Mouse (Mus musculus) spleen, embryonic (tissue): ENCODE data around the gene Scamp4.

Experiments used
- CTCF ChIA-PET: fragments of 350-600 bp; sonication (Branson Sonifier 250); formaldehyde crosslinking; loops from one replicate; lab custom pipeline; 2022; lab: Charles Lee

The Scamp4 gene

DNA sequence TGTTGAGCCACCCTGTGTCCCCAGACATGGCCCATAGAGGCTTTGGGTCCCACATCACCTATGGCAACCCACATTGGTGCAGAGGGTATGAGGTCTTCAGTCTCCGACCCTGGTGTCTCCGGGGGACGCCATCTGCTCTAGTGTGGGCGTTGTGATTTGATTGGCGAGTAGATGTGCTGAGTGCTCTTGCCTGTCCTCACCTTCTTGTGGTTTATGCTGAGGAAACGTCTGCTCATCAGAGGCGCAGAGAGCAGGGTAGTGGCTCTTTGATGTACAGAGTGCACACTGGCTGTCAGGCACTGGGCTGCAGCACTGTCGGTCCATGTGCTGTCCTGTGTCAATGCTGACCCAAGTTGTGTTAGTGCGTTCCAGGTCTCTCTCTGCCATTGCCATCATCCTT lies 26.3 kb downstream of the Scamp4 start:
- CTCF ChIA-PET: interaction anchor here (0.6 to 1.1 kb wide), 2 partner anchors 33 to 63 kb away, joined by 3 to 7 read pairs; no protein-coding TSS in a partner anchor

DNA sequence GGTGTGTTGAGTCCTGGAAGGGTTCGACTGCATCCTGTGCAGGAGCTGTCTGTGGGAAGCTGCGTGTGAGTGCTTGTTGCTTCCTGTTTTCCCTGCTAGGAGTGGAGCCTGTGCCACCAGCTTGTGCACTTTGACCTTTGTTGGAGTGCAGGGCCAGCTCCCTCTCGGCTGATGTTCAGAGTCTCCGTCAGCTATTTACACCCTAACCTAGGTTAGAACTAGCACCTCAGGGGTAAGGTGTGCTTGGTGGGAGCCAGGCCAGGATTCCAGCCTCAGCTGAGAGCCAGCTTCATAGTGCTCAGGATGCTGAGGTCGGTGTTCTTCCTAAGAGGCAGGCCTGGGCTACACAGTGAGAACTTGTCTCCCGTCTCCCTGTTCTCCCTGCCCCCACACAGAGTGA lies 32.7 kb downstream of the Scamp4 start:
- CTCF ChIA-PET: no interaction called here

DNA sequence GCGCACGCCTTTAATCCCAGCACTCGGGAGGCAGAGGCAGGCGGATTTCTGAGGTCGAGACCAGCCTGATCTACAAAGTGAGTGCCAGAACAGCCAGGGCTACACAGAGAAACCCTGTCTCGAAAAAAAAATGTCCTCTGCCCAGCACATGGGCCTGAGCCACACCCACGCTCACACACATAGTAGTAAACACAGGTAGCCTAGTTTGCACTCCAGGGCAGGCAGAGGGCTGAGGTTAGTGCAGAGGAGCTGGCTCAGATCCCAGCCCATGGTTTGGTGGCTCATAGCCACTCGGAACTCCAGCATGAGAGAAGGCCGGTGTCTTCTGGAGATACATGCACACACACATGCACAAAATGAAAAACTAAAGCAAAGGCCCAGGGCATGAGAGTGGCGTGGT lies 44.3 kb downstream of the Scamp4 start:
- CTCF ChIA-PET: interaction anchor here (0.6 kb wide), 2 partner anchors 42 to 479 kb away, joined by 4 to 6 read pairs; no protein-coding TSS in a partner anchor

DNA sequence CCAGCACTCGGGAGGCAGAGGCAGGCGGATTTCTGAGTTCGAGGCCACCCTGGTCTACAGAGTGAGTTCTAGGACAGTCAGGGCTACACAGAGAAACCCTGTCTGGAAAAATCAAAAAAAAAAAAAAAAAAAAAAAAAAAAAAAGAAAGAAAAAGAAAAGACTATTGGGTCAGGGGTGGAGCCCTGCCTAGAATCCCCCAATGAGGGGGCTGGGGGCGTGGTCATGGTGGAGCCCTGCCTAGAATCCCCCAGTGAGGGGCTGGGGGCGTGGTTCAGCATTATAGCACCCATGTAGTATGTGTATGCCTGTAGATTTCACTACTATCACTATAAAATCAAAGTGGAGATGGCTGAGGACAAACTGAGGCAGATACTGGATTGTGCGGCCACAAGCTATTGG lies 47.2 kb downstream of the Scamp4 start:
- CTCF ChIA-PET: interaction anchor here (0.5 to 0.6 kb wide), 2 partner anchors 16 to 69 kb away, joined by 3 read pairs; no protein-coding TSS in a partner anchor

DNA sequence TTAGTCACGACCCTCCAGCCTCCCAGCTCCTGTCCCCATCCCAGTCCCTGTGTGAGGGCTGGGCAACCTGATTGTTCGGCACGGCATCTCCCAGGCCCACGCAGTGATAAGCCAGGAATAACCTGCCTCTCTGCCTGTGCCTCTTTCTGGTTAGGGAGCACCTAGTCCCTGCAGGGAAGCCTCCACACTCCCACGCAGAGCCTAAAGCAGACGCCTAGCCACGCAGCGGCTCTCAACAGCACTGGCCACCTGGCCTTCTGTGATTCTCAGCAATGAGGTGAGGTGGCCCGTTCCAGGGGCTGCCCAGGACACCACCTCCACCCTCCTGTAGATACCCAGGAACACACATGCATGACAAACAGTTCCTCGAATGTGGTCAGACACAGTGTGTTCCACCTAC lies 47.7 kb downstream of the Scamp4 start:
- CTCF ChIA-PET: interaction anchor here (0.5 to 0.6 kb wide), 2 partner anchors 16 to 70 kb away, joined by 3 read pairs; no protein-coding TSS in a partner anchor

DNA sequence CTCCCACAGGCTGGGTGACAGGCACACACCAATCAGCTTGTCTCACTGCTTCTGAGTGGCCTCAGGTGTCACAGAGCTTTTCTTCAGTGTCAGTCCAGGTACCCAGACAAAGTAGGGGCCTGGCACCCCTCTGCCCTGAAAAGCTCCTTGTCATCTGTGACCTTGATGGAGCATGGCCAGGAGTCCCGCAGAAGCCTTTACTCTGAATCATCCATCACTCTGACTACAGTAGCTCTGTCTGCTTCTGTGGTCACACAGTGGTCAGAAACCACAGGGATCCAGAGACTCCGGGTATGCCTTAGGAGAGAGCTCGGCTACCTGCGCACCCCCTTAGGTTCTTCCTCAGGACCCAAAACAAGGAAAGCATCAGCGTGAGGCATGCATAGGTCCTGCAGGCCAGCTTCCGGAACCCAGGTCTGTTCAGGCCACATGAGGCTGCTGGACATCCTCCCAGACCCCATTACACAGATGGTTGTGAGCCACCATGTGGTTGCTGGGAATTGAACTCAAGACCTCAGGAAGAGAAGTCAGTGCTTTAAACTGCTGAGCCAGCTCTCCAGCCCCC lies 50.6 kb downstream of the Scamp4 start:
- CTCF ChIA-PET: no interaction called here

DNA sequence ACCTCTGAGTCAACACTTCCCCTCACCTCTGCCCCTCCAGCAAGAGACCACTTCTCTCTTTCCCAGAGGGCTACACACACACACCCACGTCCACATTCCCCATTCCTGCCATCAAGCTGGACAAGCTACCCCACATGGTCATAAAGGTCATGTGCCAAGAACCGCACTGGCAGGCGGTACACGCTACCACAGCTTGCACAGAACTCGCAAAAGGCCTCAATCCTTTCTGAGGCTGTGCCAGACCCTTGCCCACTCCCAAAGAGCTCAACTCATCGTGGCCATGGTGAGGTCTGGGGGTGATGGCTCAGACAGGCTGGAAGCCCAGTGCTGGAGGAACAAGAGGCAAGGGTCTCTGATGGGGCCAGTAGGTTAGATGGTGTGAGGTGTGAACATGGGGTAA lies 52.2 kb downstream of the Scamp4 start:
- CTCF ChIA-PET: interaction anchor here (0.5 kb wide), 1 partner anchor 20 kb away, joined by 4 read pairs; no protein-coding TSS in a partner anchor

DNA sequence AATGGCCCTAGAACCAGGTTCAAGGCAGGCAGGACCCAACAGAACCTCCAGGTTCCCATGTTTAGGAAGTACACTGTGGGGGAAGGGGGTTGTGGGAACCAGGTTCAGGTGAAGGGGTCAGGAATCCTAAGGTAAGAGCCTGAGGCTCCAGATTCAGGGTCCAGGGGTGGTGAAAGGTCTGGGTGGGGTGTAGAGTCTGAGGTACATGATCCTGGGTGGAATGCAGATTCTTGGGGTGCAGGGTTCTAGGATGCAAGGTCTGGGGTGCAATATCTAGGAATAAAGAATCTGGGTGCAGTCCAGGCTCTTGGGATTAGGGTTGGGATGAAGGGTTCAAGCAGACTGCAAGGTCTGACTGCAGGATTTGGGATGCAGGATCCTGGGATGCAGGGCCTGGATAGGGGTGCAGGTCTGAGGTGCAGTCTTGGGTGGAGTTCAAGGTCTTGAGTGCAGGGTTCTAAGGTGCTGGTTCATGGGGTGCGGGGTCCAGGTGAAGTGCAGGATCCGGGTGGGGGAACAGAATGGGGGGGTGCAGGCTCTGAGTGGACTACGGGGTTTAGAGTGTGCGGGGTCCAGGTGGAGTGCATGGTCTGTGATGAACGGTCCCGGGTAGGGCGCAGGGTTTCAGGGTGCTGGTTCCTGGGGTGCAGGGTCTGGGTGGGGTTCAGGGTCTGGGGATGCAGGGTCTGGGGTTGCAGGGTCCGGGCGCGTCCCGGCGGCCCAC lies 52.9 kb downstream of the Scamp4 start:
- CTCF ChIA-PET: no interaction called here

DNA sequence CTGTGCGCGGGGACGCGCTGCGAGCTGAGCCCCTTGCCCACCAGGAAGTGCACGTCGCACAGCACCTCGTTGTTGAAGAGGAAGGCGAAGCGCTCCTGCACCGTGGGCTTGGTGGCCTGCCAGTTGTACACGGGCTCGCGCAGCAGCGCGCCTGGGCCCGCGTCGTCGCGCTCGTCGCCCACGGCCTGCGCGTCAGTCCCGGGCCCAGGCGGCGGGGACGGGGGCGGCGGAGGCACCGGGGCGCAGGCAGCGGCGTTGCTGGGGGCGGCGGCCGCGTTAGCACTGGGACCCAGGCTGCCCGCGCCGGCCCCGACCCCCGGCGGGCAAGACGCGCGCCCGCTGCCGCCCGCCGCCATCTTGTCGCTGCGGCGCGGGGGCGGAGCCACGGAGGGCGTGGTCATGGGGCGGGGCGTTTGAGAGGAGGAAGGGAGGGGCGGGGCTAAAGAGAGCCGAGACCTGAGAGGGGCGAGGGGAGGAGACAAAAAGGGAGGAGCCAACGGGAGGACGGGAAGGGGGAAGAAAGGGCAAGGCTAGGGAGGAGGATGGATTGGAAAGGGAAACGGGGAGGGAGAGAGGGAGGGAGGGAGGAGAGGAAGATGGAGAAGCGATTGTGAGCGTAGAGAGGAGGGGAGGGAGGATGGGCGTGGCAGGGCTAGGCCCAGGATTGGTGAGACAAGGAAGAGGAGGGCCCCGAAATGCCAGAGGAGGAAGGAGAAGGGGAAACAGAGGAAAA lies 53.6 kb downstream of the Scamp4 start:
- CTCF ChIA-PET: no interaction called here

DNA sequence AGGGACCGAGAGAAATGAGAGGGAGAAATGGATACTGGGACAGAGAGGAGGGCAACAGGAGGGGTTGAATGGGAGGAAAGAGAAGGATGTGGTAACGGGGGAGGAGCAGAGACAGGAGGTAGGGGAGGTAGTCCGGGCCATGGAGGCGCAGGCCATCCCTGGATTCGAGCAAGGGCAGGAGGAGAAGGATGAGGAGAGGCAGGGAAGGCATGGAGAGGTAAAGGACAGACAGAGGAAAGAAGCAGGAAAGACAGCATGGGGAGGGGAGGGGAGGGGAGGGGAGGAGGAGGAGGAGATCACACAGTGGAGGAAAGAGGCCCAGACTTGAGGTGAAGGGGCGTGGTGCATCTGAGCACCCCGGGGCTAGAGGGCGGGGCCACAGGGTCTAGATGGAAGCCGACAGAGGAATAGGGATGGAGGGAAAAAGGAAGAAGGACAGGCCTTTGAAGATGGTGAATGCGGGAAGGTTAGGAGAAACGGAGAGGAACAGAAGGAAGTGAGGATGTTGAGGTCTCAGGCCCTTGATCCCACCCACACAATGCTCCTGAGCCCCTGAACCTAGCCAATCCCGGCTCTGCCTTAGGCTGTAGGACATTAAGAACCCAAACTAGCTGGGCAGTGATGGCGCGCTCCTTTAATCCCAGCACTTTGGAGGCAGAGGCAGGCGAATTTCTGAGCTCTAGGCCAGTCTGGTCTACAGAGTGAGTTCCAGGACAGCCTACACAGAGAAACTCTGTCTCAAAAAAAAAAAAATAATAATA lies 54.4 kb downstream of the Scamp4 start, which contains the start of gene Btbd2:
TSS of gene Btbd2 (minus strand) at position 209 of the 761 bp plus-strand sequence.
- CTCF ChIA-PET: interaction anchor here (0.8 kb wide), 1 partner anchor 13 kb away, joined by 4 read pairs; no protein-coding TSS in a partner anchor

DNA sequence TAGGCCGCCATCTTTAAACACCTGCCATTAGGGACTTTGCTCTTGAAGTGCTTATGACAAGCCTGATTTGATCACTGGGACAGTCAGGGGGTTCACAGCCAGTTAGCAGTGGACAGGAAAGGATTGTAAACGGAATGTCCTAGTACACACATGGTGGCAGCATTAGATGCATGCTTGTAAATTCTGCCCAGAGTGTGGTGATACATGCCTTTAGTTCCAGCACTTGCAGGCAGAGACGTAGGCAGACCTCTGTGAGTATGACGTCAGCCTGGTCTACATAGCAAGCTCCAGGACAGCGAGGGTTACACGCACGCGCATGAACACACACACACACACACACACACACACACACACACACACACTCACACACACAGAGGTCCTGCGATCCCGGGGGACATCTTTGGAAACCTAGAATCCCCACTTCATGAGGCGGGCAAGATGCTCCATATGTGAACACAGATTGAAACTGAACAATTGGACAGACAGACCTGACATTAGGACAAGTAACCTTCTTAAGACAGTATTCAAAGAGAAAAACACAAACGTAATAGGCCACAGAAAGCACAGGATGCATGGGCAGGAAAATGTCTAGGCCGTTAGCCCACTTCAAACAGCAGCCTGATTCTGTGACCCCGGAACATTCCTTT lies 55.6 kb downstream of the Scamp4 start:
- CTCF ChIA-PET: interaction anchor here (0.8 to 1.0 kb wide), 3 partner anchors 11 to 96 kb away, joined by 3 to 4 read pairs (median 3); no protein-coding TSS in a partner anchor

DNA sequence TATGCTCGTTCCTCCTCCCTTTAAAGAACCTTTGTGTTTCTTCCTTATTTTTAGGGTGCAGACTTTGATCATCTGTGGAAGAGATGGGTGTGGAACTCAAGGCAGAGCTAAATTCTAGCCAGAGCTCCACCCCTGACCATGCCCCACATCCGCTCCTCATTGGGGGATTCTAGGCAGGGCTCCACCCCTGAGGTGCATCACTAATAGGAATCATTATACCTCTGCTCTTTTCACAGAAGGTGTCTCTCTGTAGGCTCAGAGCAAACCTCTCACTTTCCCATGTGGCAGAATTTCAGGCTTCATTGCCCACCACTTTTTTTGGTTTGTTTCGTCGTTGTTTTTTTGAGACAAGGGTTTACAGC lies 56.1 kb downstream of the Scamp4 start:
- CTCF ChIA-PET: interaction anchor here (1.0 to 3.2 kb wide), 3 partner anchors 10 to 93 kb away, joined by 3 to 26 read pairs (median 3); no protein-coding TSS in a partner anchor

DNA sequence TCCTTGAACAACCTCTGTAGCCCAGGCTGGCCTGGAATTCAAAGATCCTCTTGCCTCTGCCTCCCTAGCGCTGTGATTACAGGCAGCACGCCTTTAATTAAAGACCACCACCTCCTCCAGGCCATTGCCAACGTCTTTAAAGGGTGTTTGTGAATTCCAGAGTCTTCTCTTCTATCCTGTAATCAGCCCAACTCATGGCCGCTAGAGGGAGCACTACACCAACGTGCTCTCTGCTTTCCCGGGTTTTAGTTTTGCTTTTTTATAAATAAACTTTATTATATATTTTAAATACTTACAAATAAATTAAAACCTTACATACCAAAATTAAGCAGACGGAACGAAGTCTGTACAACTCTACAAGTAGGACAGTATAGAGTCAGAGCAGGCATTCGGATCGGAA lies 56.5 kb downstream of the Scamp4 start:
- CTCF ChIA-PET: interaction anchor here (1.0 to 3.2 kb wide), 3 partner anchors 10 to 93 kb away, joined by 3 to 26 read pairs (median 3); no protein-coding TSS in a partner anchor

DNA sequence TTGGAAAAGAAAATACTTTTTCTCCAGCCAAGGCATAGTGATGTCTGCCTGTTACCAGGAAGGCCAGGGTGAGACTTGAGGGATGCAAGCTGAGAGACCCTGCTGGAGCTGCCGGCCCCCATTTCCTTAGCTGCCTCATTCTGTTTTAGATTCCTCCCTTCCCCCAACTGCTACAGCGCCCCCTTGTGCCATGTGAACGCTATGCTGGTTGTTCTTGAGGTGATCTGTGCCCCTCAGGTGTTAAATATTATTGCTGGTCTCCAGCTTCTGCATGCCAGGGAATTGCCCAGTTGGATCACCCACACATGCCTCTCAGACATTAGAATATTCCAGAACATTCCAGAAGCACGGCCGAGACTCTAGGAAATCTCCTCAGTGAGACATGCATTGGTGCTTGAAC lies 58.5 kb downstream of the Scamp4 start:
- CTCF ChIA-PET: interaction anchor here (0.7 to 3.2 kb wide), 4 partner anchors 14 to 100 kb away, joined by 3 to 26 read pairs (median 5); partner anchors contain the start of gene Mknk2

DNA sequence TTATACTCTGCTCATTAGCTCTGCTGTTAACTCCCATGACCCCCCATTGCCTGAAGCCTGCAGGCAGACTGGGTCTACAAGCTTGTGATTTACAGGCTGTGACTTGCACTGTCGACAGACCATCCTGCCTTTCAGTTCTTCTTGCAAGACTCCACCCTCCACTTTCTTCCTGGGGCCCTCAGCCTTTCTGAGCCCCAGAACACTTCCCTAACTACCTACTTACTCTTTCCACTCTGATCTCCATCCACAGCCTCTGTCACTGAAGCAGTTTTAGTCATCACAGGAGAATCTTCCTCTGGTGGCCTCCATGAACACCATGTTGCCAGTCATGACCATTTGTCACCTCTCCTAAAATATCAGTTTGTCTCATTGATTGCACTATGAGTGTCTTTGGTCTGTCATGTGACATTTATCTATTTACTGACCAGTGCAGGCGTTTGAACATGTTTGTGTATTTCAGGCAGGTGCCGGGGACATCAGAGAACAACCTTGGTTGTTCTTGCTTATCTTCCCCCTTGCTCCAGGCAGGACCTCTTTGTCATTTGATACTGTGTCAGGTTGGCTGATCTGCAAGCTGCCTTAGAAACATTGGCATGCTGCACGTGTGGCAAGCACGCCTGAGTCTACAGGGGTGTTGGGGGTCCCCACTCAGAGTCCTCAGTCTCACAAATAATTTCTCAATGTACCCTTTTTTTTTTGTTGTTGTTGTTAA lies 61.0 kb downstream of the Scamp4 start:
- CTCF ChIA-PET: interaction anchor here (0.6 kb wide), 2 partner anchors 19 to 159 kb away, joined by 3 to 5 read pairs; no protein-coding TSS in a partner anchor

DNA sequence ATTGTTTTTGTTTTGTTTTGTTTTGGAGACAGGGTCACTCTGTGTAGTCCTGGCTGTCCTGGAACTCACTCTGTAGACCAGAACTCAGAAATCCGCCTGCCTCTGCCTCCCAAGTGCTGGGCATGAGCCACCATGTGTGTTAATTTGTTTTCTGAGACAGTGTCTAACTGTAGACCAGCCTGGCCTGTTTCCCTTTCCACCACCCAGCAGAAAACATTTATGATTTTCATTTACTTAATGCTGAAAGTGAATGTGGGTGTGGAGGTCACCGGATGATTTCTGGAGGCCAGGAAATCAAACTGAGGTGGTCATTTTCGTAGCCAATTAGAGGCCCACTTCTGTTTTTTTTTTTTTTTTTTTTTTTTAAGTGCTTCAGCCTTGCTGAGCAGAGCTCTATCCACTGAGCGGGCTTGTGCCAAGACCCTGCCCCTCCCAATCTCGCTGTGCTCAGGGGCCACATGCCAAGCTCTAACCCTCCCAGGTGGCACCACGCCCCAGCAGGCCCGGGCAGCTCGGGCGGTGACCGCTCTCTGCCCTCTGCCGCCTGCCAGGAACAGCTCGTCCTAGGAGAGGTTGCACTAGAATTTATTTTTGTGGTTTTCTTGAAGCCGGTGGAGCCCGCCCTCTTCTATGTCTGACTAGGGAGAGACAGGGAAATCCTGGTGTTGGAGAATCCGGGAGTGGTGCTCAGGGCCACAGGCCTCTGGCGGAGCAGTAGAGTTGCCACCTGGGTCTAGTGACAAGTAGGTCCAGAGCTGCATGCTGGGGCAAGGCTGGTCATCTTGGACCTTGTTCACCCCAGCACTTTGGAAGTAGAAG lies 61.7 kb downstream of the Scamp4 start:
- CTCF ChIA-PET: interaction anchor here (0.6 to 0.7 kb wide), 4 partner anchors 9 to 158 kb away, joined by 3 to 9 read pairs (median 4); no protein-coding TSS in a partner anchor

DNA sequence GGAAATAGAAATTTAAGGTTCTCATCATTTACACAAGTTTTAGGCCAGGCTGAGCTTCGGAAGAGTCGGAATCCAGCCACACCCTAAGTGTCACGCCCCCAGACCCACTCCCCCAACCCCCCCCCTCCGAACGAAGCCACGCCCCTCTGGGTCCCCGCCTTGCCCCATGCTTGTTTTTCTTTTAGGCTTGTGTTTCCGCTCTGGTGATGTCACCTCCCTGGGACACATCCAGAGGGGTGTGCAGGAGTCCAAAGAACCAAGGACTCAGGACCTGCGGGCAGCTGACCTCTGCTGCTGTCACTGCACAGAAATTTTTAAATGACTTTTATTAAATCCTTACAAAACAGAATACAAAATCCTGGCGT lies 62.3 kb downstream of the Scamp4 start:
- CTCF ChIA-PET: interaction anchor here (0.6 to 0.7 kb wide), 2 partner anchors 9 to 28 kb away, joined by 3 to 9 read pairs; no protein-coding TSS in a partner anchor
